Mouse (Mus musculus): ENCODE measurements at regions not wholly inside any gene's neighbourhood (a gene's known extent, or its start where the extent isn't known, plus 50 kb on each side); places are given as distances from the start of the nearest gene placed in this dataset.

GRCm38 (mm10) chr5:119138293-119138692 is 532.2 kb upstream of the Tbx3 start:
- no peak overlapping the region for H3ac ChIP-seq (ENCODE audit: control insufficient read depth, insufficient read length, low read depth)
- H3K79me3 ChIP-seq (ENCODE audit: low read depth) = no peaks in the 10 kb centered on the region
- no peaks in the 10 kb centered on the region for H3K79me2 ChIP-seq (ENCODE audit: control insufficient read depth, insufficient read depth)
- no peak overlapping the region for H3K4me3 ChIP-seq (ENCODE audit: insufficient read depth, poor library complexity, severe bottlenecking)
- H3K36me3 ChIP-seq (ENCODE audit: control insufficient read depth, insufficient read depth) = no peaks in the 10 kb centered on the region
- TF ChIP-seq CEBPB (IDR thresholded peaks at IDR 0.05; ENCODE audit: low read depth) (no peak), CTCF (IDR thresholded peaks at IDR 0.05; ENCODE audit: control insufficient read depth, insufficient read depth, insufficient read length) (no peak), MAX (IDR thresholded peaks at IDR 0.05) (no peak), FOSL1 (IDR thresholded peaks at IDR 0.05; ENCODE audit: insufficient read depth, low read length, poor library complexity, severe bottlenecking) (no peak), MYOG (IDR thresholded peaks at IDR 0.05; ENCODE audit: control insufficient read depth, extremely low read depth, insufficient read length) (no peak), USF1 (IDR thresholded peaks at IDR 0.05; ENCODE audit: low read depth) (no peak), MYOD1 (IDR thresholded peaks at IDR 0.05; ENCODE audit: control insufficient read depth, insufficient read length, low read depth) (no peak)
- H3K27me3 ChIP-seq (ENCODE audit: control insufficient read depth, insufficient read depth, insufficient read length) = no peaks in the 10 kb centered on the region

GRCm38 (mm10) chr5:119139336-119139735 is 531.1 kb upstream of the Tbx3 start:
- no peaks in the 10 kb centered on the region for H3K79me2 ChIP-seq (ENCODE audit: control insufficient read depth, insufficient read depth)
- no peaks in the 10 kb centered on the region for H3K79me3 ChIP-seq (ENCODE audit: low read depth)
- no peak overlapping the region for H3K4me3 ChIP-seq (ENCODE audit: insufficient read depth, poor library complexity, severe bottlenecking)
- no peaks in the 10 kb centered on the region for H3K27me3 ChIP-seq (ENCODE audit: control insufficient read depth, insufficient read depth, insufficient read length)
- H3ac ChIP-seq (ENCODE audit: control insufficient read depth, insufficient read length, low read depth) = no peak overlapping the region
- no peaks in the 10 kb centered on the region for H3K36me3 ChIP-seq (ENCODE audit: control insufficient read depth, insufficient read depth)
- TF ChIP-seq MYOD1 (IDR thresholded peaks at IDR 0.05; ENCODE audit: control insufficient read depth, insufficient read length, low read depth) = no peak
- no peak for TF ChIP-seq MAX (IDR thresholded peaks at IDR 0.05)
- TF ChIP-seq CTCF (IDR thresholded peaks at IDR 0.05; ENCODE audit: control insufficient read depth, insufficient read depth, insufficient read length) = no peak
- TF ChIP-seq CEBPB (IDR thresholded peaks at IDR 0.05; ENCODE audit: low read depth) = no peak
- no peak for TF ChIP-seq USF1 (IDR thresholded peaks at IDR 0.05; ENCODE audit: low read depth)
- TF ChIP-seq MYOG (IDR thresholded peaks at IDR 0.05; ENCODE audit: control insufficient read depth, extremely low read depth, insufficient read length) = no peak
- no peak for TF ChIP-seq FOSL1 (IDR thresholded peaks at IDR 0.05; ENCODE audit: insufficient read depth, low read length, poor library complexity, severe bottlenecking)

- Histone ChIP-seq H3K27me3 (ENCODE audit: control insufficient read depth, insufficient read depth, insufficient read length) (no peaks in the 10 kb centered on the region), H3ac (ENCODE audit: control insufficient read depth, insufficient read length, low read depth) (no peak overlapping the region), H3K4me3 (ENCODE audit: insufficient read depth, poor library complexity, severe bottlenecking) (no peak overlapping the region), H3K36me3 (ENCODE audit: control insufficient read depth, insufficient read depth) (no peaks in the 10 kb centered on the region), H3K79me2 (ENCODE audit: control insufficient read depth, insufficient read depth) (no peaks in the 10 kb centered on the region), H3K79me3 (ENCODE audit: low read depth) (no peaks in the 10 kb centered on the region)
- TF ChIP-seq CEBPB (IDR thresholded peaks at IDR 0.05; ENCODE audit: low read depth) (no peak), MYOG (IDR thresholded peaks at IDR 0.05; ENCODE audit: control insufficient read depth, extremely low read depth, insufficient read length) (no peak), FOSL1 (IDR thresholded peaks at IDR 0.05; ENCODE audit: insufficient read depth, low read length, poor library complexity, severe bottlenecking) (no peak), USF1 (IDR thresholded peaks at IDR 0.05; ENCODE audit: low read depth) (no peak), MYOD1 (IDR thresholded peaks at IDR 0.05; ENCODE audit: control insufficient read depth, insufficient read length, low read depth) (no peak), CTCF (IDR thresholded peaks at IDR 0.05; ENCODE audit: control insufficient read depth, insufficient read depth, insufficient read length) (no peak), MAX (IDR thresholded peaks at IDR 0.05) (no peak)
Measured at GRCm38 (mm10) chr5:119139816-119140215, 530.7 kb upstream of the Tbx3 start.

- H3K79me2 ChIP-seq (ENCODE audit: control insufficient read depth, insufficient read depth) = no peaks in the 10 kb centered on the region
- no peaks in the 10 kb centered on the region for H3K27me3 ChIP-seq (ENCODE audit: control insufficient read depth, insufficient read depth, insufficient read length)
- TF ChIP-seq CTCF (IDR thresholded peaks at IDR 0.05; ENCODE audit: control insufficient read depth, insufficient read depth, insufficient read length) = no peak
- TF ChIP-seq USF1 (IDR thresholded peaks at IDR 0.05; ENCODE audit: low read depth) = no peak
- TF ChIP-seq MYOG (IDR thresholded peaks at IDR 0.05; ENCODE audit: control insufficient read depth, extremely low read depth, insufficient read length) = no peak
- TF ChIP-seq CEBPB (IDR thresholded peaks at IDR 0.05; ENCODE audit: low read depth) = no peak
- TF ChIP-seq MYOD1 (IDR thresholded peaks at IDR 0.05; ENCODE audit: control insufficient read depth, insufficient read length, low read depth) = no peak
- no peak for TF ChIP-seq FOSL1 (IDR thresholded peaks at IDR 0.05; ENCODE audit: insufficient read depth, low read length, poor library complexity, severe bottlenecking)
- no peak for TF ChIP-seq MAX (IDR thresholded peaks at IDR 0.05)
- H3K79me3 ChIP-seq (ENCODE audit: low read depth) = no peaks in the 10 kb centered on the region
- H3K4me3 ChIP-seq (ENCODE audit: insufficient read depth, poor library complexity, severe bottlenecking) = no peak overlapping the region
- no peak overlapping the region for H3ac ChIP-seq (ENCODE audit: control insufficient read depth, insufficient read length, low read depth)
- H3K36me3 ChIP-seq (ENCODE audit: control insufficient read depth, insufficient read depth) = no peaks in the 10 kb centered on the region
Measured at GRCm38 (mm10) chr5:119143411-119143810, 527.1 kb upstream of the Tbx3 start.

- no peaks in the 10 kb centered on the region for H3K79me3 ChIP-seq (ENCODE audit: low read depth)
- no peaks in the 10 kb centered on the region for H3K79me2 ChIP-seq (ENCODE audit: control insufficient read depth, insufficient read depth)
- no peak overlapping the region for H3K4me3 ChIP-seq (ENCODE audit: insufficient read depth, poor library complexity, severe bottlenecking)
- TF ChIP-seq FOSL1 (IDR thresholded peaks at IDR 0.05; ENCODE audit: insufficient read depth, low read length, poor library complexity, severe bottlenecking) (no peak), MYOD1 (IDR thresholded peaks at IDR 0.05; ENCODE audit: control insufficient read depth, insufficient read length, low read depth) (no peak)
- no peaks in the 10 kb centered on the region for H3K27me3 ChIP-seq (ENCODE audit: control insufficient read depth, insufficient read depth, insufficient read length)
- no peaks in the 10 kb centered on the region for H3K36me3 ChIP-seq (ENCODE audit: control insufficient read depth, insufficient read depth)
- H3ac ChIP-seq (ENCODE audit: control insufficient read depth, insufficient read length, low read depth) = no peak overlapping the region
Measured at GRCm38 (mm10) chr5:119149389-119150185, 520.9 kb upstream of the Tbx3 start.

GRCm38 (mm10) chr5:119153086-119153485 is 517.4 kb upstream of the Tbx3 start:
- no peaks in the 10 kb centered on the region for H3K79me2 ChIP-seq (ENCODE audit: control insufficient read depth, insufficient read depth)
- H3K4me3 ChIP-seq (ENCODE audit: insufficient read depth, poor library complexity, severe bottlenecking) = no peak overlapping the region
- no peak overlapping the region for H3ac ChIP-seq (ENCODE audit: control insufficient read depth, insufficient read length, low read depth)
- no peaks in the 10 kb centered on the region for H3K27me3 ChIP-seq (ENCODE audit: control insufficient read depth, insufficient read depth, insufficient read length)
- no peaks in the 10 kb centered on the region for H3K79me3 ChIP-seq (ENCODE audit: low read depth)
- H3K36me3 ChIP-seq (ENCODE audit: control insufficient read depth, insufficient read depth) = no peaks in the 10 kb centered on the region
- TF ChIP-seq FOSL1 (IDR thresholded peaks at IDR 0.05; ENCODE audit: insufficient read depth, low read length, poor library complexity, severe bottlenecking) (peak; percentile 50), MAX (IDR thresholded peaks at IDR 0.05) (no peak), MYOD1 (IDR thresholded peaks at IDR 0.05; ENCODE audit: control insufficient read depth, insufficient read length, low read depth) (no peak)
